Mouse (Mus musculus) B cell, adult 2 months (primary cell): Measurements from ENCODE around the gene Iqcb1.

Experiments used
- DNase-seq, 2 experiments: peaks; one replicate each; pipeline ENCODE4 v3.0.0; 2022

Gene Iqcb1

GRCm38 (mm10) chr16:36877316-36877715, 49.1 kb downstream of the Iqcb1 start:
- peak; percentile 58 to 68 for DNase-seq

GRCm38 (mm10) chr16:36882737-36883343, 54.7 kb downstream of the Iqcb1 start:
- no peak for DNase-seq

- peak; percentile 63 to 69 for DNase-seq
Observed at GRCm38 (mm10) chr16:36884881-36885280, 56.7 kb downstream of the Iqcb1 start.

GRCm38 (mm10) chr16:36885912-36886311, 57.7 kb downstream of the Iqcb1 start:
- DNase-seq = no peak

GRCm38 (mm10) chr16:36887546-36887945, 59.4 kb downstream of the Iqcb1 start:
- no peak for DNase-seq

- DNase-seq = no peak
Observed at GRCm38 (mm10) chr16:36890559-36890958, 62.4 kb downstream of the Iqcb1 start.

- DNase-seq = no peak
Observed at GRCm38 (mm10) chr16:36891415-36891814, 63.2 kb downstream of the Iqcb1 start.

GRCm38 (mm10) chr16:36893317-36893716, 65.1 kb downstream of the Iqcb1 start:
- no peak for DNase-seq

GRCm38 (mm10) chr16:36896712-36897111, 68.5 kb downstream of the Iqcb1 start:
- DNase-seq = no peak

- DNase-seq = no peak
Observed at GRCm38 (mm10) chr16:36903156-36903555, 75.0 kb downstream of the Iqcb1 start.

GRCm38 (mm10) chr16:36911909-36912308, 83.7 kb downstream of the Iqcb1 start:
- peak in 1 of 2 experiments; percentile 7 for DNase-seq

GRCm38 (mm10) chr16:36912311-36912710, 84.1 kb downstream of the Iqcb1 start:
- no peak for DNase-seq

- no peak for DNase-seq
Observed at GRCm38 (mm10) chr16:36914195-36914594, 86.0 kb downstream of the Iqcb1 start.

GRCm38 (mm10) chr16:36918505-36918904, 90.3 kb downstream of the Iqcb1 start:
- no peak for DNase-seq

- DNase-seq = no peak
Observed at GRCm38 (mm10) chr16:36920410-36920809, 92.2 kb downstream of the Iqcb1 start.

GRCm38 (mm10) chr16:36921067-36921613, 93.0 kb downstream of the Iqcb1 start:
- no peak for DNase-seq

GRCm38 (mm10) chr16:36921980-36922379, 93.8 kb downstream of the Iqcb1 start:
- DNase-seq = no peak
